Mouse (Mus musculus) ES-Bruce4 (cell line): ENCODE data around the gene BC029722. TPM values are rescaled to one million over a fixed set of nuclear protein-coding genes. Genes with fewer than 3 reads are reported as not detected.

Source experiments
- H3K27ac ChIP-seq: 2 replicates; pipeline ENCODE4 v1.5.1; 2012; ENCODE audit warnings: low read length, inconsistent platforms; ENCODE audit not compliant: insufficient read depth
- H3K27me3 ChIP-seq: 2 replicates; pipeline ENCODE4 v1.6.1; 2012; ENCODE audit warnings: mild to moderate bottlenecking, low read length, inconsistent platforms; ENCODE audit not compliant: control insufficient read depth, poor library complexity, insufficient read depth, severe bottlenecking
- H3K36me3 ChIP-seq: 2 replicates; pipeline ENCODE4 v1.6.1; 2012; ENCODE audit warnings: inconsistent platforms, mild to moderate bottlenecking, low read length, moderate library complexity; ENCODE audit not compliant: control insufficient read depth, poor library complexity, insufficient read depth, severe bottlenecking
- H3K4me1 ChIP-seq: one replicate; pipeline ENCODE4 v1.8.1; 2011; ENCODE audit warnings: low read length; ENCODE audit not compliant: control insufficient read depth, insufficient read depth
- H3K4me3 ChIP-seq: 2 replicates; pipeline ENCODE4 v1.5.1; 2011; ENCODE audit warnings: low read depth, mild to moderate bottlenecking, low read length
- H3K9ac ChIP-seq: 2 replicates; pipeline ENCODE4 v1.6.1; 2012; ENCODE audit warnings: low read depth, mild to moderate bottlenecking, inconsistent platforms; ENCODE audit not compliant: poor library complexity, severe bottlenecking
- H3K9me3 ChIP-seq: replicated peaks from 2 replicates; pipeline ENCODE4 v1.6.1; 2012; ENCODE audit warnings: mild to moderate bottlenecking, low read length, inconsistent platforms; ENCODE audit not compliant: control insufficient read depth, poor library complexity, insufficient read depth, severe bottlenecking
- CTCF ChIP-seq: IDR thresholded peaks from one replicate; pipeline ENCODE4 v1.8.1; 2011; ENCODE audit warnings: low read depth, low read length
- EP300 ChIP-seq: IDR thresholded peaks from 2 replicates; pipeline ENCODE4 v1.6.1; 2011; ENCODE audit warnings: low read depth, low read length; ENCODE audit not compliant: insufficient read depth
- POLR2A ChIP-seq: IDR thresholded peaks from one replicate; pipeline ENCODE4 v1.8.1; 2011; ENCODE audit warnings: low read length; ENCODE audit not compliant: insufficient read depth
- polyA plus RNA-seq: library from polyadenylated mRNA; stranded (reverse); fragments of >200 nt; gene quantifications from 2 replicates; pipeline ENCODE4 v1.2.4, GENCODE M21; 2011; ENCODE audit warnings: low read depth; ENCODE audit not compliant: missing spikeins, insufficient read depth, insufficient read length

Gene BC029722
- polyA plus RNA-seq, 1 experiment, result 11.2 TPM

DNA sequence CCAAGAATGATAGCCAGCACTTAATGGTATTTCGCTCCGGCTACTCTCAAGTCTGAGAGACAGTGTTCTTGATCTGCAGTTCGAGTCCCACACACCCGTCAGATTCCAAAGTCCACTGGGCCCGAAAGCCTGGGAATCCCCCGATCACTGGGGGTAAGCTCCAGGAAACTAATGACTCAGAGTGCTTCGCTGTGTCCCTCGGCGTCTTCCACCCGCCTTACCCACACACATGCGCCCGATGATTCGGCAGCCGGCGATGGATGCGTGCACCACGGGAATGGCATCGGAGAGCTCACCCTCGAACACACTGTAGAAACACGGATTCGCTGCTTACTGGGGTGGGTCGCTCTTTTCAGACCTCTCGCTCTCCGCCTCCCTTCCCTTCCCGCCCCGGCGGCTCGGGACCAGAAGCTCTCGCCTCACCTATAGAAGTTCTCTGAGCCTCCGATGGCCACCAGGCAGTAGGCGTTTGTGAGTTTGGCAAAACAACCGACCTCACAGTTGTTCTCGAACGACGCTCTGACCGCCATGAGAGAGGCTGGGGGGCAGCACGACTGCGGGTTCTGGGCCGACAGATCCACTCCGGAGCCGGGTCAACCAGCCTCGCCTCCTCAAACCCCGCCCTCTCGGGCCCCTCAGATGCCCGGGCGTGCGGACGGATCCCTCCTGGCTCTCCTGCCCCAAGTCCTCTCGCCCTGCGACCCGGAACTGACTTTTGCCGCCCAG lies 6.8 kb upstream of the BC029722 start:
- H3K36me3 ChIP-seq, result peaks cover 20% of the 10 kb centered on the region

DNA sequence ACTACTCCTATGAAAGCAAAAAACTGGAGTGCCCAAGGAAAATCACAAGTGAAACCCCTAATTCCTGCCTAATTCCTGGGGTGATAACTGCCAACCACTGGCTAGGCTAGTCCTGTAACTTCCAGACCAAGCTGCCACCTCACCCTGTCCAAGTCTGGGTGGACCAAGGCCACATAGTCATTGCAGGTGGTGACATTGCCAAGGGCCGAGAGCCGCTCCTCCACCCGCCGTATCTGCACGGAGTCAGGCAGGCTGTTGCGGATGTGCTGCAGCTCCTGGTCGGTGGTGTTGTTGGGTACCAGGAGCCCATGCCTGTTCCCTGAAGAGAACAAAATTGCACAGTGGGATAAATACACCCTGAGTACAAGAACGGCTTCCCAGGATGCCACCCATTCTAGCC lies 4.5 kb upstream of the BC029722 start:
- Histone ChIP-seq H3K36me3 (peaks cover 25% of the 10 kb centered on the region), H3K4me1 (peaks cover 4% of the 10 kb centered on the region), H3K27ac (no peak overlapping the region), H3K9me3 (no peaks in the 10 kb centered on the region), H3K27me3 (no peaks in the 10 kb centered on the region), H3K4me3 (no peak overlapping the region), H3K9ac (no peak overlapping the region)
- no peak for TF ChIP-seq EP300
- no peak for TF ChIP-seq POLR2A
- no peak for TF ChIP-seq CTCF

More for the DNA sequence above, 6.8 kb upstream of the BC029722 start:
- Histone ChIP-seq H3K9me3 (no peaks in the 10 kb centered on the region), H3K4me1 (no peaks in the 10 kb centered on the region), H3K27me3 (no peaks in the 10 kb centered on the region), H3K27ac (peak overlapping the region; percentile 68), H3K4me3 (peak overlapping the region; percentile 97), H3K9ac (peak overlapping the region; percentile 96)
- TF ChIP-seq CTCF (no peak), EP300 (no peak), POLR2A (no peak)

GRCm38 (mm10) chr2:155820779-155821178 lies 1.6 kb upstream of the BC029722 start:
- peaks cover 6% of the 10 kb centered on the region for H3K4me1 ChIP-seq
- H3K36me3 ChIP-seq, result peaks cover 25% of the 10 kb centered on the region
- TF ChIP-seq CTCF (no peak), EP300 (no peak), POLR2A (no peak)
- no peak overlapping the region for H3K4me3 ChIP-seq
- H3K9ac ChIP-seq, result no peak overlapping the region
- no peaks in the 10 kb centered on the region for H3K9me3 ChIP-seq
- H3K27me3 ChIP-seq, result no peaks in the 10 kb centered on the region
- no peak overlapping the region for H3K27ac ChIP-seq

GRCm38 (mm10) chr2:155819449-155820251 lies 424 bp upstream of the BC029722 start:
- H3K4me3 ChIP-seq, result no peak overlapping the region
- TF ChIP-seq CTCF (no peak), EP300 (no peak), POLR2A (no peak)
- H3K27ac ChIP-seq, result peak overlapping the region; percentile 51

GRCm38 (mm10) chr2:155818596-155819391 lies 432 bp downstream of the BC029722 start:
- Histone ChIP-seq H3K4me3 (peak overlapping the region; percentile 67), H3K36me3 (peaks cover 25% of the 10 kb centered on the region), H3K9me3 (no peaks in the 10 kb centered on the region), H3K27me3 (no peaks in the 10 kb centered on the region), H3K9ac (peak overlapping the region; percentile 36), H3K27ac (no peak overlapping the region), H3K4me1 (peaks cover 6% of the 10 kb centered on the region)
- TF ChIP-seq POLR2A (peak; percentile 63), CTCF (no peak), EP300 (0 out of 2 replicates have a peak, but pooled peaks have one; percentile 14)

More at GRCm38 (mm10) chr2:155819449-155820251, 424 bp upstream of the BC029722 start:
- Histone ChIP-seq H3K27me3 (no peaks in the 10 kb centered on the region), H3K36me3 (peaks cover 25% of the 10 kb centered on the region), H3K4me1 (peaks cover 6% of the 10 kb centered on the region), H3K9ac (no peak overlapping the region), H3K9me3 (no peaks in the 10 kb centered on the region)
